ENCODE assay signal across 8 mouse cellular contexts in genomic region chr10:41505446-41505845, GRCm38 (mm10). TPM values are rescaled to one million over a fixed set of nuclear protein-coding genes. Genes with fewer than 3 reads are reported as not detected.
DNase-seq lines count a peak whose midpoint lies in the region; ATAC-seq and TF ChIP-seq lines count a peak whose summit lies in the region.
"Not testable (repeated sequence)": the region's sequence is repeated elsewhere in the genome, so short reads cannot be mapped to it uniquely, and the experiment has no call there.

No protein-coding gene starts in this region.

- H3K36me3 ChIP-seq in ES-E14 (ENCODE audit: control insufficient read depth, insufficient read depth, low read length, poor library complexity, severe bottlenecking); forebrain, embryonic 14.5 days (ENCODE audit: control insufficient read depth, insufficient read depth, low read length); hindbrain, embryonic 10.5 days; lung, embryonic 14.5 days (ENCODE audit: insufficient read depth); neural tube, embryonic 15.5 days: not testable (repeated sequence)

- peak; percentile 79 for DNase-seq in ES-E14 (ENCODE audit: low read depth, low spot score)
- DNase-seq in cerebellum, adult 11-12 months, result peak; percentile 80
- peak; percentile 93 for DNase-seq in forebrain, embryonic 14.5 days (ENCODE audit: low spot score)
- peak; percentile 63 for DNase-seq in hindbrain, embryonic 10.5 days (ENCODE audit: low spot score)
- DNase-seq in kidney, postnatal 4 days, result peak; percentile 63 to 75
- peak; percentile 93 for DNase-seq in lung, embryonic 14.5 days
- peak; percentile 40 to 65 for DNase-seq in thymus, postnatal 10 days (ENCODE audit: low spot score in 2 of 2)

- peaks cover 0 to 10% of the 10 kb centered on the region in 2 experiments; a peak in 2 of 4 replicates for H3K4me1 ChIP-seq in ES-E14 (ENCODE audit: control insufficient read depth in 2 of 2, insufficient read depth in 2 of 2, low read length in 2 of 2, poor library complexity in 1 of 2)
- H3K4me1 ChIP-seq in forebrain, embryonic 14.5 days (ENCODE audit: control insufficient read depth, insufficient read depth, low read length); hindbrain, embryonic 10.5 days (replicated peaks); lung, embryonic 14.5 days (ENCODE audit: insufficient read depth); neural tube, embryonic 15.5 days: not testable (repeated sequence)

- H3K27me3 ChIP-seq in forebrain, embryonic 14.5 days (replicated peaks; ENCODE audit: control insufficient read depth, insufficient read depth, low read length); hindbrain, embryonic 10.5 days (ENCODE audit: insufficient read depth, poor library complexity, severe bottlenecking); lung, embryonic 14.5 days (ENCODE audit: insufficient read depth, low read length); neural tube, embryonic 15.5 days (replicated peaks): not testable (repeated sequence)

- not testable (repeated sequence) for H3K9me3 ChIP-seq in ES-E14 (ENCODE audit: control insufficient read depth, insufficient read depth, low read depth, low read length); forebrain, embryonic 14.5 days (replicated peaks; ENCODE audit: control insufficient read depth, low read length); hindbrain, embryonic 10.5 days; lung, embryonic 14.5 days (ENCODE audit: low read depth, low read length); neural tube, embryonic 15.5 days (replicated peaks)

- TF ChIP-seq CTCF in lung, embryonic 14.5 days (IDR thresholded peaks at IDR 0.05; ENCODE audit: low read depth), result peak; percentile 83

- H3K4me2 ChIP-seq in forebrain, embryonic 14.5 days (ENCODE audit: low read length); lung, embryonic 14.5 days; neural tube, embryonic 15.5 days: not testable (repeated sequence)

- in situ Hi-C loops in ES-E14 (cut with MboI; ENCODE audit: low sequenced_read_pairs in 2 of 2, unreplicated experiment in 2 of 2), result loop anchor here in 1 of 2 experiments (5.0 to 25.0 kb wide), 2 partner anchors 177 to 493 kb away; no protein-coding TSS in a partner anchor

- 3% methylated on average over 3 of the region's 3 CpGs for WGBS in forebrain, embryonic 14.5 days
- WGBS in hindbrain, embryonic 10.5 days, result 3% methylated on average over 3 of the region's 3 CpGs
- WGBS in lung, embryonic 14.5 days, result 2% methylated on average over 3 of the region's 3 CpGs
- 4% methylated on average over 3 of the region's 3 CpGs for WGBS in neural tube, embryonic 15.5 days

- H3K9ac ChIP-seq in ES-E14 (ENCODE audit: insufficient read depth, low read depth, low read length, poor library complexity, severe bottlenecking); forebrain, embryonic 14.5 days (ENCODE audit: low read length); lung, embryonic 14.5 days; neural tube, embryonic 15.5 days (replicated peaks): not testable (repeated sequence)

- ATAC-seq in forebrain, embryonic 14.5 days, result peak; percentile 74
- peak; percentile 38; the same call in 1 of the 2 replicates for ATAC-seq in lung, embryonic 14.5 days (ENCODE audit: insufficient read depth)
- peak; percentile 86 for ATAC-seq in neural tube, embryonic 15.5 days (ENCODE audit: low FRiP score)

- not testable (repeated sequence) for H3K4me3 ChIP-seq in ES-E14 (ENCODE audit: insufficient read depth in 1 of 2, low read depth in 1 of 2, low read length in 2 of 2, poor library complexity in 1 of 2, severe bottlenecking in 1 of 2); forebrain, embryonic 14.5 days (ENCODE audit: low read depth, low read length); hindbrain, embryonic 10.5 days; lung, embryonic 14.5 days (ENCODE audit: low read depth, low read length); neural tube, embryonic 15.5 days (replicated peaks)

- not testable (repeated sequence) for H3K27ac ChIP-seq in ES-E14 (ENCODE audit: insufficient read depth, low read depth, low read length, poor library complexity, severe bottlenecking); forebrain, embryonic 14.5 days (ENCODE audit: low read depth, low read length); hindbrain, embryonic 10.5 days; lung, embryonic 14.5 days (ENCODE audit: low read depth); neural tube, embryonic 15.5 days (replicated peaks)

TF ChIP-seq in ES-E14, 5 proteins besides CTCF, POLR2A, EP300 and RAD21:
- peak; percentile 94 for TF ChIP-seq ZC3H11A (IDR thresholded peaks at IDR 0.05; ENCODE audit: borderline replicate concordance, low read depth, low read length)
TF ChIP-seq in ES-E14: peak in this region for 1; not testable (repeated sequence) for 4.

RNA-seq across cellular contexts. Expression of gene Cd164, which starts 13.8 kb away (rescaled TPM):
- total RNA-seq in ES-E14 (2012; rRNA removed), result 112 and 127 TPM in 2 replicates
- 84.8 and 89.1 TPM in 2 replicates for polyA plus RNA-seq in forebrain, embryonic 14.5 days (2014; fragmentation: Nextera tagmentation; extraction: Ambion mirVana)
- polyA plus RNA-seq in hindbrain, embryonic 10.5 days (2016; fragmentation: Nextera tagmentation; extraction: Ambion mirVana), result 87.6 and 110 TPM in 2 replicates
- polyA plus RNA-seq in lung, embryonic 14.5 days (2014; fragmentation: Nextera tagmentation; extraction: Ambion mirVana), result 196 and 208 TPM in 2 replicates
- polyA plus RNA-seq in neural tube, embryonic 15.5 days (2015; fragmentation: Nextera tagmentation; extraction: Ambion mirVana), result 49.9 and 78.2 TPM in 2 replicates

RNA-seq across cellular contexts. Expression of gene Ppil6, which starts 15.2 kb away (rescaled TPM):
- 0.53 TPM in 1 of 2 replicates, not detected in the other for total RNA-seq in ES-E14 (2012; rRNA removed)
- polyA plus RNA-seq in forebrain, embryonic 14.5 days (2014; fragmentation: Nextera tagmentation; extraction: Ambion mirVana), result 2.0 and 2.7 TPM in 2 replicates
- polyA plus RNA-seq in hindbrain, embryonic 10.5 days (2016; fragmentation: Nextera tagmentation; extraction: Ambion mirVana), result 1.1 and 1.2 TPM in 2 replicates
- polyA plus RNA-seq in lung, embryonic 14.5 days (2014; fragmentation: Nextera tagmentation; extraction: Ambion mirVana), result 0.73 and 1.2 TPM in 2 replicates
- 4.2 and 4.6 TPM in 2 replicates for polyA plus RNA-seq in neural tube, embryonic 15.5 days (2015; fragmentation: Nextera tagmentation; extraction: Ambion mirVana)

RNA-seq across cellular contexts. Expression of gene Smpd2, which starts 15.3 kb away (rescaled TPM):
- total RNA-seq in ES-E14 (2012; rRNA removed), result 31.7 and 54.8 TPM in 2 replicates
- polyA plus RNA-seq in forebrain, embryonic 14.5 days (2014; fragmentation: Nextera tagmentation; extraction: Ambion mirVana), result 37.0 and 40.7 TPM in 2 replicates
- 57.8 and 59.7 TPM in 2 replicates for polyA plus RNA-seq in hindbrain, embryonic 10.5 days (2016; fragmentation: Nextera tagmentation; extraction: Ambion mirVana)
- 61.4 and 62.4 TPM in 2 replicates for polyA plus RNA-seq in lung, embryonic 14.5 days (2014; fragmentation: Nextera tagmentation; extraction: Ambion mirVana)
- 37.6 and 42.4 TPM in 2 replicates for polyA plus RNA-seq in neural tube, embryonic 15.5 days (2015; fragmentation: Nextera tagmentation; extraction: Ambion mirVana)

RNA-seq across cellular contexts. Expression of gene Mical1, which starts 29.3 kb away (rescaled TPM):
- total RNA-seq in ES-E14 (2012; rRNA removed), result 35.3 and 54.7 TPM in 2 replicates
- polyA plus RNA-seq in forebrain, embryonic 14.5 days (2014; fragmentation: Nextera tagmentation; extraction: Ambion mirVana), result 24.9 and 30.5 TPM in 2 replicates
- polyA plus RNA-seq in hindbrain, embryonic 10.5 days (2016; fragmentation: Nextera tagmentation; extraction: Ambion mirVana), result 48.1 and 51.3 TPM in 2 replicates
- polyA plus RNA-seq in lung, embryonic 14.5 days (2014; fragmentation: Nextera tagmentation; extraction: Ambion mirVana), result 75.1 and 78.7 TPM in 2 replicates
- polyA plus RNA-seq in neural tube, embryonic 15.5 days (2015; fragmentation: Nextera tagmentation; extraction: Ambion mirVana), result 22.7 and 29.6 TPM in 2 replicates

RNA-seq across cellular contexts. Expression of gene Zbtb24, which starts 55.3 kb away (rescaled TPM):
- 11.9 and 12.7 TPM in 2 replicates for total RNA-seq in ES-E14 (2012; rRNA removed)
- 18.8 and 22.9 TPM in 2 replicates for polyA plus RNA-seq in forebrain, embryonic 14.5 days (2014; fragmentation: Nextera tagmentation; extraction: Ambion mirVana)
- 18.6 TPM in 2 replicates for polyA plus RNA-seq in hindbrain, embryonic 10.5 days (2016; fragmentation: Nextera tagmentation; extraction: Ambion mirVana)
- polyA plus RNA-seq in lung, embryonic 14.5 days (2014; fragmentation: Nextera tagmentation; extraction: Ambion mirVana), result 17.1 and 19.2 TPM in 2 replicates
- 17.7 and 17.9 TPM in 2 replicates for polyA plus RNA-seq in neural tube, embryonic 15.5 days (2015; fragmentation: Nextera tagmentation; extraction: Ambion mirVana)
